In the genomic region with DNA sequence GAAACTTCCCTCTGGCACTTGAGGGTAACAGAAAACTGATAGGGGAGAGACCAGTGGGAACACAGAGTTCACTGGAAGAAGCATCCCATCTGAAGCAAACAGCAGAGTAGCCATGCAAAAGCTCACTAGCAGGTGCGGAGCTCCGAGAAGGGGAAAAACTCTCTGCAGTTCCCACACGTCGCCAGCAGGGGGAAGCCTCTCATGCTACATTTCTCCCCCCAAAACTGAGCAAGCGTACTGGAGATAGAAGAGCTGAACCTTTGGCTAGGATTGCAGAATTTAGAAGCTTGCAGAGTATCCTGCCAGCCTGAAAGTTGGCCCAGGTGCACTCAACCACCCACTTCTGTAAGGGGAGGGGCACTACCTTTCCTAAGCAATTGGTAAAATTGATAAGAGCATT, we compare ENCODE assay signal across 8 mouse cellular contexts. TPM values are rescaled to one million over a fixed set of nuclear protein-coding genes. Genes with fewer than 3 reads are reported as not detected.
A peak's percentile ranks its signal among the peaks of the same experiment; 100 is the strongest.
DNase-seq lines count a peak whose midpoint lies in the region; ATAC-seq and TF ChIP-seq lines count a peak whose summit lies in the region.

No protein-coding gene starts in this region.

- no peaks in the 10 kb centered on the region for H3K4me1 ChIP-seq in liver, embryonic 14.5 days (replicated peaks; ENCODE audit: control insufficient read depth in 2 of 2, insufficient read depth in 2 of 2, low read length in 1 of 2)

- no peaks in the 10 kb centered on the region for H3K79me2 ChIP-seq in C2C12 (ENCODE audit: control insufficient read depth, insufficient read depth)

- H3K79me3 ChIP-seq in C2C12 (ENCODE audit: low read depth), result no peaks in the 10 kb centered on the region

- DNase-seq in T-cell, adult 2 months (ENCODE audit: low spot score), result peak; percentile 66
- DNase-seq in embryo, embryonic 10 days (ENCODE audit: low spot score), result peak; percentile 64
- peak; percentile 55 for DNase-seq in heart, adult 8-10 months (ENCODE audit: low spot score)
- DNase-seq in kidney, postnatal 14 days, result peak; percentile 74
- peak; percentile 7 to 10 (median 10) for DNase-seq in liver, embryonic 14.5 days (ENCODE audit: low read depth in 3 of 3, low spot score in 3 of 3)
- peak; percentile 65 for DNase-seq in right cerebral cortex, adult 18-20 months
- DNase-seq in urinary bladder, postnatal 36 days (ENCODE audit: low spot score in 2 of 2), result peak; percentile 43 to 61

- no peak overlapping the region for H3K4me3 ChIP-seq in C2C12 (ENCODE audit: insufficient read depth, poor library complexity, severe bottlenecking)
- H3K4me3 ChIP-seq in liver, embryonic 14.5 days (ENCODE audit: insufficient read depth in 1 of 2, low read depth in 2 of 2, low read length in 2 of 2), result no peak overlapping the region

- TF ChIP-seq CTCF in C2C12 (IDR thresholded peaks at IDR 0.05; ENCODE audit: control insufficient read depth, insufficient read depth, insufficient read length), result peak; percentile 28
- peak; percentile 81 for TF ChIP-seq CTCF in liver, embryonic 14.5 days (IDR thresholded peaks at IDR 0.05; ENCODE audit: low read depth)

- H3ac ChIP-seq in C2C12 (ENCODE audit: control insufficient read depth, insufficient read length, low read depth), result no peak overlapping the region

- no peaks in the 10 kb centered on the region for H3K36me3 ChIP-seq in C2C12 (ENCODE audit: control insufficient read depth, insufficient read depth)
- no peaks in the 10 kb centered on the region for H3K36me3 ChIP-seq in liver, embryonic 14.5 days (replicated peaks; ENCODE audit: control insufficient read depth, insufficient read depth, low read depth)

- 10% methylated on average over 5 of the region's 5 CpGs for WGBS in liver, embryonic 14.5 days (ENCODE audit: insufficient replicate concordance)

- no peak for TF ChIP-seq EP300 in liver, embryonic 14.5 days (IDR thresholded peaks at IDR 0.05; ENCODE audit: low read depth)

- no peaks in the 10 kb centered on the region for H3K27me3 ChIP-seq in C2C12 (ENCODE audit: control insufficient read depth, insufficient read depth, insufficient read length)
- H3K27me3 ChIP-seq in liver, embryonic 14.5 days (ENCODE audit: control insufficient read depth, insufficient read depth, low read length), result no peaks in the 10 kb centered on the region

- H3K9me3 ChIP-seq in liver, embryonic 14.5 days (ENCODE audit: control insufficient read depth, low read length), result no peaks in the 10 kb centered on the region

- H3K4me2 ChIP-seq in liver, embryonic 14.5 days (ENCODE audit: low read depth), result no peak overlapping the region

- no peak for ATAC-seq in liver, embryonic 14.5 days (ENCODE audit: insufficient read depth)

- no peak overlapping the region for H3K27ac ChIP-seq in liver, embryonic 14.5 days

- H3K9ac ChIP-seq in liver, embryonic 14.5 days (replicated peaks), result no peak overlapping the region

TF ChIP-seq in C2C12, 6 proteins besides CTCF, POLR2A, EP300 and RAD21:
- TF ChIP-seq MYOG (IDR thresholded peaks at IDR 0.05; ENCODE audit: control insufficient read depth, extremely low read depth, insufficient read length) (no peak), CEBPB (IDR thresholded peaks at IDR 0.05; ENCODE audit: low read depth) (no peak)
TF ChIP-seq in C2C12: peak in this region for 0.

RNA-seq across cellular contexts. Expression of a gene that starts 14.7 kb away (rescaled TPM):
- 6.5 TPM for polyA plus RNA-seq in C2C12 (2012; fragmentation: generic; extraction: Trizol)
- total RNA-seq in heart, adult 8-10 months (2022), result 10 to 100 TPM in 2 of 4 experiments, 1 to 10 TPM in 2; 3.0 to 13.5 (median 10.0) TPM
- 0.08 and 0.09 TPM in 2 replicates for polyA plus RNA-seq in liver, embryonic 14.5 days (2012; rRNA removed)
- 0.04 TPM in 1 of 2 replicates, not detected in the other for polyA plus RNA-seq in liver, embryonic 14.5 days (2014; fragmentation: Nextera tagmentation; extraction: Ambion mirVana)

Comparison
In these comparisons a context has a peak if more than half of its experiments do, and no peak if none do; other contexts are left out.
1. DNase-seq: peak in every context shown above with its lines; median percentile 74 in kidney, postnatal 14 days; 66 in T-cell, adult 2 months; 65 in right cerebral cortex, adult 18-20 months; 64 in embryo, embryonic 10 days; 55 in heart, adult 8-10 months; 52 in urinary bladder, postnatal 36 days; 10 in liver, embryonic 14.5 days.